Mouse (Mus musculus) layer of hippocampus, adult 2 months (tissue): Measurements from ENCODE around the gene Utp3. TPM values are rescaled to one million over a fixed set of nuclear protein-coding genes. Genes with fewer than 3 reads are reported as not detected.

Experiments
- DNase-seq, 2 experiments: peaks; one replicate each; pipeline ENCODE4 v3.0.0; 2022; ENCODE audit warnings: low spot score in 2 of 2
- H3K27ac ChIP-seq: fragments of 200-600 bp; 2 replicates; pipeline ENCODE4 v1.8.1; 2022
- H3K4me3 ChIP-seq: fragments of 200-600 bp; 2 replicates; pipeline ENCODE4 v1.8.1; 2022; ENCODE audit warnings: mild to moderate bottlenecking
- CTCF ChIP-seq: fragments of 200-600 bp; conservative IDR thresholded peaks from 2 replicates; pipeline ENCODE4 v1.8.1; 2022; ENCODE audit warnings: antibody characterized with exemption, mild to moderate bottlenecking, moderate library complexity
- total RNA-seq, 2 experiments: library from RNA; stranded (reverse); gene quantifications; 2 replicates each; pipeline ENCODE4 v1.2.3; 2021

Gene Utp3
- total RNA-seq, 2 experiments from 2014 or later, result 29.2 to 30.3 TPM

GRCm38 (mm10) chr5:88602713-88603112 is 48.5 kb downstream of the Utp3 start:
- no peak for TF ChIP-seq CTCF
- Histone ChIP-seq H3K4me3 (no peak overlapping the region), H3K27ac (no peak overlapping the region)
- no peak for DNase-seq

- DNase-seq, result no peak
- no peak for TF ChIP-seq CTCF
- Histone ChIP-seq H3K4me3 (no peak overlapping the region), H3K27ac (no peak overlapping the region)
Measured at GRCm38 (mm10) chr5:88604046-88604445, 49.8 kb downstream of the Utp3 start.

GRCm38 (mm10) chr5:88604641-88605358 is 50.5 kb downstream of the Utp3 start:
- no peak overlapping the region for H3K27ac ChIP-seq
- DNase-seq, result no peak
- TF ChIP-seq CTCF, result no peak
- no peak overlapping the region for H3K4me3 ChIP-seq

Other genes with a start within 250 kb of the Utp3 start
- gene Prol1, start 237.2 kb upstream of the Utp3 start, total RNA-seq, result not detected
- not detected for gene Amtn, start 178.4 kb upstream of the Utp3 start, total RNA-seq
- not detected for gene Ambn, start 98.5 kb upstream of the Utp3 start, total RNA-seq
- not detected for gene Enam, start 66.5 kb upstream of the Utp3 start, total RNA-seq
- gene Jchain, start 26.6 kb upstream of the Utp3 start, total RNA-seq, result under 1 TPM; 0.31 to 0.42 TPM
- 100 to 1,000 TPM; 169 TPM for gene Rufy3, start 10.6 kb downstream of the Utp3 start, total RNA-seq
- 10 to 100 TPM; 87.2 to 95.2 TPM for gene Grsf1, start 121.7 kb downstream of the Utp3 start, total RNA-seq
- gene Mob1b, start 166.4 kb downstream of the Utp3 start, total RNA-seq, result 10 to 100 TPM; 29.6 to 31.9 TPM
- gene Dck, start 210.5 kb downstream of the Utp3 start, total RNA-seq, result 10 to 100 TPM; 13.7 to 14.9 TPM